Mouse (Mus musculus) heart, embryonic 13.5 days (tissue): ENCODE data around the gene Trpm3. TPM values are rescaled to one million over a fixed set of nuclear protein-coding genes. Genes with fewer than 3 reads are reported as not detected.

Experiments used
- ATAC-seq: fragments of 200-750 bp; cut with Nextera tagmentation; 2 replicates; pipeline ENCODE4 v1.8.0; 2017; ENCODE audit warnings: moderate TSS enrichment; ENCODE audit not compliant: insufficient number of reproducible peaks, low FRiP score, low TSS enrichment; ENCODE audit errors: extremely low read depth
- H3K27ac ChIP-seq: fragments of 300-500 bp; sonication (generic); replicated peaks from 2 replicates; pipeline ENCODE4 v1.5.1; 2015; ENCODE audit warnings: moderate library complexity, mild to moderate bottlenecking, inconsistent platforms
- H3K27me3 ChIP-seq: fragments of 300-500 bp; sonication (generic); replicated peaks from 2 replicates; pipeline ENCODE4 v1.6.1; 2015; ENCODE audit warnings: mild to moderate bottlenecking, inconsistent platforms
- H3K36me3 ChIP-seq: fragments of 300-500 bp; sonication (generic); 2 replicates; pipeline ENCODE4 v1.6.1; 2015; ENCODE audit warnings: mild to moderate bottlenecking, inconsistent platforms
- H3K4me1 ChIP-seq: fragments of 300-500 bp; sonication (generic); 2 replicates; pipeline ENCODE4 v1.6.1; 2015; ENCODE audit warnings: inconsistent platforms
- H3K4me2 ChIP-seq: fragments of 300-500 bp; sonication (generic); 2 replicates; pipeline ENCODE4 v1.6.1; 2015; ENCODE audit warnings: inconsistent platforms, mild to moderate bottlenecking, moderate library complexity
- H3K4me3 ChIP-seq: fragments of 300-500 bp; sonication (generic); 2 replicates; pipeline ENCODE4 v1.5.1; 2015; ENCODE audit warnings: moderate library complexity, mild to moderate bottlenecking, inconsistent platforms
- H3K9ac ChIP-seq: fragments of 300-500 bp; sonication (generic); 2 replicates; pipeline ENCODE4 v1.6.1; 2015; ENCODE audit warnings: inconsistent platforms, mild to moderate bottlenecking, moderate library complexity
- H3K9me3 ChIP-seq: fragments of 300-500 bp; sonication (generic); 2 replicates; pipeline ENCODE4 v1.6.1; 2016; ENCODE audit warnings: inconsistent platforms
- WGBS: fragments of 180-500 bp; shearing (Covaris S2); methylation state at CpG from one replicate; pipeline ENCODE4 v1.1.7; 2015; ENCODE audit warnings: mixed read lengths; 5-methylcytosine and 5-hydroxymethylcytosine counted together
- polyA plus RNA-seq: library from polyadenylated mRNA; unstranded; fragments of >200 nt; fragmentation: Nextera tagmentation; extraction: Ambion mirVana; gene quantifications from 2 replicates; pipeline ENCODE4 v1.2.1, GENCODE M21; 2015

Gene Trpm3
- polyA plus RNA-seq, 1 experiment from 2014 or later, result 1.1 TPM

DNA sequence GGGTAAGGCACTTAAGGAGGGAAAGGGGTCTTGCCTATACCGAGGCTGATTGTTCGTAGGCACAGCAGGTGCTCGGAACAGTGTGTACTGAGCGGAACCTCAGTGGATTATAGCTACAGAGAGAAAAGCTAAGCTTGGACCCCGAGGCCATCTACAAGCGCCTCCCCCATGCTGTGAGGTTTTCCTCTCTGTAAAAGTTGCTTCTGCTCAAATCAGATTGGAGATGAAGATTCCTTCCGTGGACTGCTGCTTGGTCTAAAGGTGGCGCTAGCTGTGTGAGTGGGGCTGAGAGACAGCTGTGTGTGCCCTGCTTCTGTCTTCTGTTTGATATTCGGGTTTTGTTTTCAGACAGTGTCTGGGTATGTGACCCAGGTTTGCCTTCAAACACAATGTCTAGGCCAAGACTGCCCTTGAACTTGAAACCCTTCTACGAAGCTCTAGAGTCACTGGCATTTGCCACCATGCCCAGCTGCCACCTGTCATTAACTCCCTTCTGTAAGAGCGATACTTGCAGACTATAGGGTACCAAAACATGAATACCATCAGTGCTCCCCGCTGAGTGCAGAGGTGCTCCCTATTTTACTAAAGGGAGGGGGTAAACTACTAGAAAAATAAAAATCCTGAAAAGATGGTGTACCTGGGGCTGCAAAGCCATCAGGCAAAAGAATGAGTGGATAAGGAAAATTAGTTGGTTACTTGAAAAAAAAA lies 823.3 kb downstream of the Trpm3 start:
- H3K9me3 ChIP-seq, result no peaks in the 10 kb centered on the region
- no peak overlapping the region for H3K4me3 ChIP-seq
- no peak overlapping the region for H3K27ac ChIP-seq
- H3K4me2 ChIP-seq, result no peak overlapping the region
- H3K9ac ChIP-seq, result no peak overlapping the region
- H3K36me3 ChIP-seq, result no peaks in the 10 kb centered on the region
- H3K4me1 ChIP-seq, result no peaks in the 10 kb centered on the region
- ATAC-seq, result no peak
- WGBS, result 57% methylated on average over 12 of the region's 12 CpGs
- H3K27me3 ChIP-seq, result no peaks in the 10 kb centered on the region

DNA sequence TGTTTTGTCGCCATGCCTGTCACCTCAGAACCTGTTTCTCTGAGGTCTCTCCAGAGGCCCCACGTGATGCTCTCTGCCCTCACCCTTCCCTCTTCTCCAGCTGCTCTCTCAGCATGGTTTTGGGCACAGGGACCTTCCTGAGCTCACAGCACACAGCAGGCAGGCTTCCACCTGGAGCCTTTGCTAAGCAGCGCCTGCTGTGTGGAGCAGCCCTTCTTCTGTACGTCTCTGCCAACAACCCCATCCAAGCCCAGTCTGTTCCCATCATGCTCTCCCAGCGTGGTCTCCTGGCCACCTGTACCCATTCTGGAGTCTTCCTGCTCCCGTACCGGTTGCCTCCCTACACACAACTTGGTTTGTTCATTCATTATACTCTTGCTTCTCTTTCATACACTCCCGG lies 823.9 kb downstream of the Trpm3 start:
- no peak for ATAC-seq
- 49% methylated on average over 8 of the region's 8 CpGs for WGBS

DNA sequence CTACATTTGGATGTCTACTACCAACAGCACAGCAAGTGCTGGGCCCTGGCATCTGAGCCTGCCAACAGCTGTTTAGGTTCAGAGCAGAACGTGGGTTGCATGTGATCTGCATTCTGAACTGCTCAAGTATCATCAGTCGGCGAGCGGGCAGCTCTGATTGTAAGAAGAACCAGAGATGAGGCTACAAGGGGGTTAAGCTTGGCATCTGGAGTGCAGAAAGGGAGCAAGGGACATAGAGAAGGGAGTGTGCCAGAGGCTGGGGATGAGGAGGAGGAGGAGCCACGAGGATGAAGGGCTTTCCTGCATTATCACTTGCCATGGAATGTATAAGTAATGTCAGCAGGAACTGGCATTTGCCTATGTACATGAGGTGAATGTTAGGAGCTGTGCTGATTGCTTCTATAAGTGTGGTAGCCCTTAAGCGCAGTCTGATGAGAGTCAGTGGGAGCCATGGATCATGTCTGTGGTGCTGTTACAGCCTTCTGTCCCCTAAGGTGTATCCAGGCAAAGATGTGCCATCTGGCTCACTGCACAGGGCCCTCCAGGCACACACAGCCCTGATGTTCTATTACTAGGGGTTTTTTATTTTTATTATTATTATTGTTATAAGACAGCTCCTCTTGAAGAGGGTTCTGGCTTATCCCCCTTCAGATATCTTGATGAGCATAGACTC lies 825.0 kb downstream of the Trpm3 start:
- H3K4me2 ChIP-seq, result no peak overlapping the region
- H3K36me3 ChIP-seq, result no peaks in the 10 kb centered on the region
- no peaks in the 10 kb centered on the region for H3K4me1 ChIP-seq
- H3K27ac ChIP-seq, result no peak overlapping the region
- ATAC-seq, result no peak
- H3K27me3 ChIP-seq, result no peaks in the 10 kb centered on the region
- no peak overlapping the region for H3K4me3 ChIP-seq
- H3K9ac ChIP-seq, result no peak overlapping the region
- no peaks in the 10 kb centered on the region for H3K9me3 ChIP-seq
- WGBS, result 61% methylated on average over 6 of the region's 6 CpGs

More for the DNA sequence above, 823.9 kb downstream of the Trpm3 start:
- H3K4me1 ChIP-seq, result no peaks in the 10 kb centered on the region
- no peak overlapping the region for H3K4me2 ChIP-seq
- H3K36me3 ChIP-seq, result no peaks in the 10 kb centered on the region
- H3K27ac ChIP-seq, result no peak overlapping the region
- H3K27me3 ChIP-seq, result no peaks in the 10 kb centered on the region
- H3K9ac ChIP-seq, result no peak overlapping the region
- H3K9me3 ChIP-seq, result no peaks in the 10 kb centered on the region
- no peak overlapping the region for H3K4me3 ChIP-seq

GRCm38 (mm10) chr19:22965470-22965869 lies 826.6 kb downstream of the Trpm3 start:
- no peaks in the 10 kb centered on the region for H3K36me3 ChIP-seq
- no peaks in the 10 kb centered on the region for H3K4me1 ChIP-seq
- no peaks in the 10 kb centered on the region for H3K9me3 ChIP-seq
- no peak overlapping the region for H3K9ac ChIP-seq
- H3K4me3 ChIP-seq, result no peak overlapping the region
- no peak overlapping the region for H3K4me2 ChIP-seq
- no peak for ATAC-seq
- no peak overlapping the region for H3K27ac ChIP-seq
- no peaks in the 10 kb centered on the region for H3K27me3 ChIP-seq
- 66% methylated on average over 6 of the region's 6 CpGs for WGBS

GRCm38 (mm10) chr19:22973294-22973693 lies 834.4 kb downstream of the Trpm3 start:
- Histone ChIP-seq H3K27ac (no peak overlapping the region), H3K27me3 (no peaks in the 10 kb centered on the region), H3K9ac (no peak overlapping the region), H3K4me3 (no peak overlapping the region), H3K4me2 (no peak overlapping the region), H3K4me1 (no peaks in the 10 kb centered on the region), H3K9me3 (no peaks in the 10 kb centered on the region), H3K36me3 (no peaks in the 10 kb centered on the region)
- WGBS, result 84% methylated on average over 3 of the region's 3 CpGs
- no peak for ATAC-seq

DNA sequence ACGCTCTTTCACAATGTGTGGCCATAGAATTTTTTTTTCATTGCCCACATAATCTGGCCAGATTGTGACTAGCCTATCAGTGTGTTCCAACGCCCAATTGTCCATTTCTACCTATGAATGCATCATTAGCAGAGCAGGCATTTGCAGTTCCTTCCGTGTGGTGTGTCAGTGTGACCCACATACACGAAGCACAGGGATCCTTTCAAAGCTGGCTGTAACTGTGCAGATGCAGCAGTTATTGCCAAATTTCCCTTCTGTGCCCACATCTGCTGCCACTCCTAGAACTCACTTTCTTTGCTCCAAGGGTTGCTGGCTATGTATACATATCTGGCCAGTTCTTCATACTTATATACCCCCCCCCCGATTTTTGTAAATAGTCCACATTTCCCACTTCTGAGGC lies 834.9 kb downstream of the Trpm3 start:
- ATAC-seq, result no peak
- H3K9me3 ChIP-seq, result no peaks in the 10 kb centered on the region
- H3K36me3 ChIP-seq, result no peaks in the 10 kb centered on the region
- no peaks in the 10 kb centered on the region for H3K4me1 ChIP-seq
- H3K27me3 ChIP-seq, result no peaks in the 10 kb centered on the region
- H3K27ac ChIP-seq, result no peak overlapping the region
- no peak overlapping the region for H3K9ac ChIP-seq
- WGBS, result 82% methylated on average over 5 of the region's 5 CpGs
- no peak overlapping the region for H3K4me3 ChIP-seq
- no peak overlapping the region for H3K4me2 ChIP-seq

- Histone ChIP-seq H3K4me2 (no peak overlapping the region), H3K4me1 (no peaks in the 10 kb centered on the region), H3K4me3 (no peak overlapping the region), H3K9ac (no peak overlapping the region), H3K9me3 (no peaks in the 10 kb centered on the region), H3K36me3 (no peaks in the 10 kb centered on the region), H3K27me3 (no peaks in the 10 kb centered on the region), H3K27ac (no peak overlapping the region)
- ATAC-seq, result no peak
- WGBS, result 87% methylated on average over 5 of the region's 5 CpGs
These were observed 837.0 kb downstream of the Trpm3 start for GRCm38 (mm10) chr19:22975801-22976200.

- Histone ChIP-seq H3K9ac (no peak overlapping the region), H3K27me3 (no peaks in the 10 kb centered on the region), H3K4me1 (no peaks in the 10 kb centered on the region), H3K4me3 (no peak overlapping the region), H3K27ac (no peak overlapping the region), H3K36me3 (no peaks in the 10 kb centered on the region), H3K9me3 (no peaks in the 10 kb centered on the region), H3K4me2 (no peak overlapping the region)
- WGBS, result 47% methylated on average over 5 of the region's 5 CpGs
- no peak for ATAC-seq
These were observed 838.7 kb downstream of the Trpm3 start for GRCm38 (mm10) chr19:22977508-22977907.

GRCm38 (mm10) chr19:22978763-22979162 lies 839.9 kb downstream of the Trpm3 start:
- ATAC-seq, result no peak
- Histone ChIP-seq H3K36me3 (no peaks in the 10 kb centered on the region), H3K9me3 (no peaks in the 10 kb centered on the region), H3K27ac (no peak overlapping the region), H3K4me3 (no peak overlapping the region), H3K9ac (no peak overlapping the region), H3K4me2 (no peak overlapping the region), H3K4me1 (no peaks in the 10 kb centered on the region), H3K27me3 (no peaks in the 10 kb centered on the region)
- WGBS, result 81% methylated on average over 7 of the region's 7 CpGs

GRCm38 (mm10) chr19:22979191-22979590 lies 840.3 kb downstream of the Trpm3 start:
- H3K9me3 ChIP-seq, result no peaks in the 10 kb centered on the region
- no peaks in the 10 kb centered on the region for H3K4me1 ChIP-seq
- 60% methylated on average over 1 of the region's 1 CpGs for WGBS
- no peak overlapping the region for H3K9ac ChIP-seq
- no peak for ATAC-seq
- H3K27ac ChIP-seq, result no peak overlapping the region
- no peaks in the 10 kb centered on the region for H3K36me3 ChIP-seq
- no peaks in the 10 kb centered on the region for H3K27me3 ChIP-seq
- H3K4me2 ChIP-seq, result no peak overlapping the region
- H3K4me3 ChIP-seq, result no peak overlapping the region

- H3K9ac ChIP-seq, result no peak overlapping the region
- no peaks in the 10 kb centered on the region for H3K9me3 ChIP-seq
- no peaks in the 10 kb centered on the region for H3K36me3 ChIP-seq
- H3K27ac ChIP-seq, result no peak overlapping the region
- no peaks in the 10 kb centered on the region for H3K27me3 ChIP-seq
- H3K4me3 ChIP-seq, result no peak overlapping the region
- no peak for ATAC-seq
- no peak overlapping the region for H3K4me2 ChIP-seq
- H3K4me1 ChIP-seq, result no peaks in the 10 kb centered on the region
- 85% methylated on average over 12 of the region's 12 CpGs for WGBS
These were observed 849.1 kb downstream of the Trpm3 start for GRCm38 (mm10) chr19:22987914-22988313.

GRCm38 (mm10) chr19:22993946-22994345 lies 855.1 kb downstream of the Trpm3 start:
- no peak overlapping the region for H3K27ac ChIP-seq
- no peak for ATAC-seq

More at GRCm38 (mm10) chr19:22993946-22994345, 855.1 kb downstream of the Trpm3 start:
- H3K4me2 ChIP-seq, result no peak overlapping the region
- no peaks in the 10 kb centered on the region for H3K36me3 ChIP-seq
- WGBS, result 55% methylated on average over 4 of the region's 4 CpGs
- H3K9ac ChIP-seq, result no peak overlapping the region
- H3K27me3 ChIP-seq, result no peaks in the 10 kb centered on the region
- H3K9me3 ChIP-seq, result no peaks in the 10 kb centered on the region
- H3K4me1 ChIP-seq, result no peaks in the 10 kb centered on the region
- no peak overlapping the region for H3K4me3 ChIP-seq
